Mouse (Mus musculus): ENCODE measurements around the gene Vmn2r77. TPM values are rescaled to one million over a fixed set of nuclear protein-coding genes. Genes with fewer than 3 reads are reported as not detected.

Gene Vmn2r77
- polyA plus RNA-seq (2017; shearing (Covaris generic)), result 0.09 TPM

GRCm38 (mm10) chr7:86794727-86795126 lies at the start of gene Vmn2r77:
Gene Vmn2r77, plus strand, starts transcription at chr7:86795027.

GRCm38 (mm10) chr7:86775617-86776325 lies 19.1 kb upstream of the Vmn2r77 start, which contains the start of gene Folh1:
Gene Folh1, minus strand, starts transcription at chr7:86775943.

Other genes with a start within 250 kb of the Vmn2r77 start
- gene Olfr295, start 211.2 kb upstream of the Vmn2r77 start, polyA plus RNA-seq (2017; shearing (Covaris generic)), result not detected
- gene Olfr294, start 178.4 kb upstream of the Vmn2r77 start, polyA plus RNA-seq (2017; shearing (Covaris generic)), result not detected
- gene Olfr293, start 146.0 kb upstream of the Vmn2r77 start, polyA plus RNA-seq (2017; shearing (Covaris generic)), result not detected
- not detected for gene Olfr292, start 106.7 kb upstream of the Vmn2r77 start, polyA plus RNA-seq (2017; shearing (Covaris generic))
- gene Folh1, start 19.1 kb upstream of the Vmn2r77 start, polyA plus RNA-seq (2017; shearing (Covaris generic)), result not detected
- 0.05 TPM for gene Vmn2r78, start 120.1 kb downstream of the Vmn2r77 start, polyA plus RNA-seq (2017; shearing (Covaris generic))
- 0.04 TPM for gene Vmn2r79, start 201.1 kb downstream of the Vmn2r77 start, polyA plus RNA-seq (2017; shearing (Covaris generic))

Data from inflammation-experienced regulatory T-cells, adult 16 weeks (primary cell).